Mouse (Mus musculus) thymus, postnatal 10 days (tissue): ENCODE measurements around the gene Nectin4.
"Not testable (repeated sequence)": the region's sequence is repeated elsewhere in the genome, so short reads cannot be mapped to it uniquely, and the experiment has no call there.

Source experiments
- DNase-seq, 2 experiments: peaks; one replicate each; pipeline ENCODE4 v3.0.0; 2021; ENCODE audit warnings: low spot score in 2 of 2

The Nectin4 gene

GRCm38 (mm10) chr1:171369845-171370556 lies at the start of gene Nectin4:
Gene Nectin4 (plus strand): TSS chr1:171370099.
- no peak for DNase-seq

DNA sequence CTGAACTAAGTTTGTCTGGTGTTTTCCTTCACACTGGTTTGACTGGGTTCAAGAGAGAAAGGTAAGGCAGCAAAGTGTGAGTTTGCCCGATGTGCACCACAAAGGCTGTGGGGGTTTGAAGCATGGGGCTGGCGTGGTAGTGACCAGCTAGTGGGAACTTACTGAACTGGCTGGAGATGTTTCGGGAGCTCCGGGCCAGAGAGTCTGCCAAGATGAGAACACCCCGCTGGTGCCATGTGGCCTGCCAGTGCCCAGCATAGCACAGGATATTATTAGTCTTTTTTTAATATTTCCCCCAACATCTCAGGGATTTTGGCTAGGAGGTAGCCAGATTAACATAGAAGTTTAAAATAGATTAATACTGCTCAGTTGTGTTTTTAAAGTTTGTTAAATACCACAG lies 49.7 kb upstream of the Nectin4 start:
- DNase-seq: no peak

DNA sequence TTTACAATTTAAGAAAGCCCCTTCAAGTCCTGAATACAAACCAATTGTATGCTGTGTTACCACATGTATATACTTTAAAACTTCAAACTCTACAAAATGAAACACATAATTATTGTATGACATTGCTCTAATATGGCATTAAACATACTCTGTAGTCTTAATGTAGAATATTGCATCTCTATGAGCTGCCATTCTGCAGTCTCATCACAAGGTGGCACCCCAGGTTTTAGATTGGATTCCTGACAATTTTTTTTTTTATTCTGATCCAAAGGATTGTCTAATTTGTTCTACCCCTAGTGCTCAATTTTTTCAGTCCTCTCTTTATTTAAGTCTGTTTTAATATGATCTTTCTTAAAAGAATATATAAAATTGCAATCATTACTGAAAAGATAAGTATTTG lies 48.5 kb upstream of the Nectin4 start:
- DNase-seq: peak in 1 of 2 experiments; percentile 41

DNA sequence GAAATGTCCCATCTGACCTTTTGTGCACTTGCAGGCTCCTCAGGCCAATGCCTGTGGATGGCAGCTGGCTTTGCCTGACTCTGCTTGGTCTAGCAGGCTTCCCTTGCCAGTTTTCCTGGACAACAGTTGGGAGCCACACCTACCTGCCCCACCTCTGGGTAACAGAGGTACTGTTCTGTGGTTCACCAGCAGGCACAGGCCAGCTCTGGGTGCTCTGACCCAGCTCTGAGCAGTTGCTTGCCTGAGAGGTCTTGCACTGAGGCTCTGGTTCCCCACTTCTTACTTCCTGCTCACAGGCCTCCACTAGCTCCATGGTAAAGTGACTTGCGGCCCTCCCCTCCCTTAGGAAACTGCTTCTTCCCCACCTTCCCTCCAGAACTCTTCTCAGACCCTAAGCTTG lies 47.9 kb upstream of the Nectin4 start:
- DNase-seq: no peak

GRCm38 (mm10) chr1:171325571-171325970 lies 44.3 kb upstream of the Nectin4 start:
- no peak for DNase-seq

GRCm38 (mm10) chr1:171326588-171326987 lies 43.3 kb upstream of the Nectin4 start:
- DNase-seq: not testable (repeated sequence)

DNA sequence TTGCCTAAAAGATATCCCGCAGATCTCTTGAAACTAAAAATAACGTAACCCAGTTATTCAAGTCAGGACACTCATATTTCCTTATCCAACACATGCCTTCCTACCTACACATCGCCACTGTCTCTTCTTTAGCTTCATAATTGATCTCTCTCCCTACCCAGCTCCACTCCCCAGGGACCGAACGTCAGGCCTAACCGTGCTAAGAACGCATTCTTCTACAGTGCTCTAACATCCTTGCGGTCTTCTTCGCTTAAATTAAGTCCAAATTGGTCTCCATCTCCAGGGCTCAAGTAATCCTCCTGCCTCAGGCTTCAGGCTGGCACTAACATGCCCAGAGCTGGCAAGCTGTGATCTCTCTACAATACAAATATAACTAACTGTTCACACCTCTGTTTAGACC lies 41.7 kb upstream of the Nectin4 start:
- no peak for DNase-seq

DNA sequence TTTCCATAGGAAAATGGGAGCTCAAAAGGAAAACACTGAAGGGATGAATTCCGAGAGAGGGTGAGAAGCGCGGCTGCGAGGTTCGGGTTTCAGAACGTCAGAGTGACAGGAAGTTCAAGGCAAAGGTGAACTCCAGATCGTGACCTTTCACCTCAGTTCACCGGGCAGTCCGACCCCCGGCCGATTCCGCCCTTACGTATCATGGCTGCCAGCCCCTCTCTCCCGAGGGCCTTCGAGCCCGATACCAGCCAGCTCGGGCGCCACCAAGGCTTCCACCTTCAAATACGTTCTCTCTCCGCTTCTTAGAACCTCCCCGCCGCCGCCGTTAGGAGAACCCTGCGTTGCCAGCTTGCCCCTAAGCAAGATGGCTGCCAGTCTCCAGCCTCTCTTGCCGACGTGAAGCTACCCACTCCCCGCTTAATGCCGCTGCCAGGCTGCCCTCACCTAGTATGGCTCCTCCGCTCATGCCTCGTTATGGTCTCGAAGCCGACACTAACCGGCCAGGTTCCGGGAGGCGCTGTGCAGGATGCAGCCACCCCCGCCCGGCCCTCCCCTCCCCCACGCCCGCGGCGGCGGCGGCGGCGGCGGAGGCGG lies 41.0 kb upstream of the Nectin4 start, which contains the start of gene Dedd:
Dedd (plus strand) TSS at position 307 of the 594 bp plus-strand sequence.
- peak; percentile 86 to 92 for DNase-seq

DNA sequence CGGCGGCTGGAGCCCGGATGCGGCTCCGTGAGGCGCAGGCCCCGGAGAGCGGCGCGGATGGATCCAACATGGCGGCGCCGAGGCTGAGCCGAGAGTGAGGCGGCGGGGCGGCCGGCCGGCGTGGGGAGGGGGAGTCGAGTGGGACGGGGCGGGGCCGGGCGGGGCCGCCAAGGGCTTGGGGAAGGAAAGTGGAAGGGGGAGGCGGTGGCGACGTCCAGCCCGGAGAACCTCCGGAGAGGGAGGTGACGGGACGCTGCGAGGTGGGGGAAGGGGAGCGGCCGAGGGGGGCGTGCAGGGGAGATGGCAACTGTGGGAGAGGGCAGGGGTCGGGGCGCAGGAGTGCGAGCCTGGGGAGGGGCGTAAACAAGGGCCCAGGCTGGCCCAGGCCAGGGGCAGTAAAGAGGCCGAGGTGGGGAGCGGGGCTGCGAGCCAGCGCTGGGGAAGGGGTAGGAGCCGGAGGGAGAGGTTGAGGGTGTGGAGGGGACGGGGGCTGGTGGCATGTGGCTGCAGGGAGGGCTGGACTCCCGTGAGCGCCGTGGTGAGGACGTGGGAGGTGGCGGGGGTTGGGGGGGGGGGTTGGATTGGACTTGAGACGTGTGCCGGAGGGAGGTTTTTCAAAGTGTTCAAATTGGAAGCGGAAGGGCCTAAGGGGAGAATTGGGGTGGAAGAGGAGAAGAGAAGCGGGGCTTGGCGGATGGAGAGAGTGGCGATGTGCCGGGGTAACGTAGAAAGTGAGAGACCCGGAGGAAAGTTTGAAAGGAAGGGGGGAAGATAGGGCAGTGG lies 40.3 kb upstream of the Nectin4 start:
- peak; percentile 36 to 80 for DNase-seq

DNA sequence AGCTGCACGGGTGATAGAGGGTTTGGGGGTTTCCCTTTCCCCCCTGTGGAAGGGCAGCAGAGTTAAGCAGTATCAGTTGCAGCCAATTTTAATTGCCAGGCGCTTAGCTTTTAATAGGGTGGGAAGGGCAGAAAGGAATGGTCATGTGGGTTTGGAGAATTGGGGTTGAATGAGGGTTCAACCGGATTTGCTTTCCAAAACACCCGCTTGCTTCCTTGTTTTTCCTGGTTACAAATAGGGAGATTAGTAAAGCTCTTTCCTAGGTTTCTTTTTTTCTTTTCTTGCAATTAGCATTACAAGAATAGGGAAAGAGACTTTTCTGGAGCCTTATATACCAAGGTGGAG lies 39.7 kb upstream of the Nectin4 start:
- DNase-seq: no peak

GRCm38 (mm10) chr1:171342262-171343207 lies 27.4 kb upstream of the Nectin4 start:
- no peak for DNase-seq

GRCm38 (mm10) chr1:171343922-171344677 lies 25.8 kb upstream of the Nectin4 start:
- DNase-seq: no peak

- no peak for DNase-seq
Measured at GRCm38 (mm10) chr1:171344715-171345114, 25.2 kb upstream of the Nectin4 start.

DNA sequence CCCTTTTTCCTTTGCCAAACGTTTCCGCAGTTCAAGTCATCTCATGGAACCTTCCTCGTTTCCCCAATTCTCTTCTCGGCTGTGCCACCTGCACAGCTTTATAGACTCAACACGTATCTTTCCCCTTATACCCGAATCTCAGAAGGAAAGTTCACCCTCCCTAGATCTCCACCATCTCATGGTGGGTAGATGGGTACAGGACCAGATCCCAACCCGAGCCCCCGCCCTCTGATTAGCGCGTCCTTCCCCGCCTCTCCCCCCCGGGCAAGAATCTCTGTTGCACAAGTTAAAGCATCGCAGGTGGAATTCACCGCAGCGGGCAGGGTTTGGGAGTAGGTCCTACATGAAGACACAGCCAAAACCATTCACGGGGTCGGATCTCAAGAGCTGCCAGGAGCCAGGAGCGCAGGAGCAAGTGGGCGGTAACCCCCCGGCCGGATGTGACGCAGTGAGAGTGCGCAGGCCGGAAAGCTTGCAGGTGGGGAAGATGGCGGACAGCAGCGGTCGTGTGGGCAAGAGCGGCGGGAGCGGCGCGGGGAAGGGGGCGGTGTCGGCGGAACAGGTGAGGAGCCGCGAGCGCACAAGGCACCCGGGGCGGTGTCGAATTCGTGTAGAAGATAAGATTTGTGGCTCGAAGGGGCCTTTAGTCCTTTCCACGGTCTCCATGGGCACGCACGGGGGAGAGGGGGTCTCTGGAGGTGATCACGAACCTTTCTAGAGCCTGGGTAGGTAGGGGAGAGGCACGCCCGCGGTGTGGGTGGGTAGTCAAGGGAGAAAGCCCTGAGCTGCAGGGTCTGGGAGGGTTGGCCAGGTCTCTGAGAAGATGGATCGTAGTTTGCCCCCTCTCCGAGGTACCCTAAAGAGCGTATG lies 24.4 kb upstream of the Nectin4 start, which contains the start of the genes Nit1 and Pfdn2:
Nit1 (minus strand) TSS at position 422 of the 870 bp plus-strand sequence.
Pfdn2 (plus strand) TSS at position 446 of the 870 bp plus-strand sequence.
- DNase-seq: peak; percentile 84 to 87

DNA sequence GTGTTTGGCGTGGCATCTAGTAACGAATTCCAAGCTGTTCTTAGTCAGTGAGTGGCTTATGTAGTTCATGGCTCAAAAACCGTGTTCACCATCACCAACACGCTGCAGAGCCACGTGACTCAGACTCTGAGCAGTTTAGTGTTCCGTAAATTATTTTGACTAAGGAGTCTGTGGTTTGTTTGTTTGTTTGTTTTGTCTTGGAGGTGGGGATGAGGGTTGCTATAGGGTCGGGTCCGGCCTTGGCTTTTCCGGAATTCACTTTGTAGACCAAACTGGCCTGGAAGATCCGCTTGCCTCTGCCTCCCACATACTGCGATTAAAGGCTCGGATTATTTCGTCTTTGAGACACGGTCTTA lies 23.8 kb upstream of the Nectin4 start:
- DNase-seq: no peak

DNA sequence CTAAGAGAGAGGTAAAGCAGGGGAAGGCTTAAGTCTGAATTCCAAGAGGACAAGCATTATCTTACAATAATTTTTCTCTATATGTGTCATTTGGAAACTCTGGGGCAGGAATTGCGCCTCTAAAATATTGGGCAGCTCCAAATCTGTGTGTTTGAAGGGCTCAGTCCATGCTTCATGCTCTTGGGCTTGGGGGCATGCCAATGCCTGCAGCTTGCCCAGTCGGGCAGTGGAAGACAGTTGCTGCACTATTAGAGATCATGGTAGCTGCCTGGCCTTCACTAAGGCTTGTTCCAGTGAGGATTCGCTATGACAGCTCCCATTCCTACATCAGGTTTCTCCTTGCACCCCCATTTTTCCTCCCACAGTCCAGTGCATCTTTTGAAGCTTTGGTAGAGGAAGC lies 21.2 kb upstream of the Nectin4 start:
- no peak for DNase-seq

DNA sequence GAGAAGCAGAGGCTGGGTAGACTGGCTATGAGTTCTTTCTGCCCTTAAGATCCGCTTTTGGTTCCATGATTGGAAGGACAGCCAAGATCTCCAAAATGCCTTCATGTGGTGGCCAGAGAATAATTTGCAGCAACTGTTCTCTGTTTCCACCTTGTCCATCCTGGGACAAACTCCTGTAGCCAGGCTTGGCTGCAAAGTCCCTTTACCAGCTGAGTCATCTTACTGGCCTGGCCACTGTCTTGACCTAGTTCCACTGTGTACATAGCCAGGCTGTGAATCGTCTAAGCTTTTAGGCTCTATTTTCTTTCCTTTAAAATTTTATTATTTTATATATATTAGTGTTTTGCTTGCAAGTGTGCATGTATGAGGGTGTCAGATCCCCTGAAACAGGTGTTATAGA lies 20.7 kb upstream of the Nectin4 start:
- no peak for DNase-seq

DNA sequence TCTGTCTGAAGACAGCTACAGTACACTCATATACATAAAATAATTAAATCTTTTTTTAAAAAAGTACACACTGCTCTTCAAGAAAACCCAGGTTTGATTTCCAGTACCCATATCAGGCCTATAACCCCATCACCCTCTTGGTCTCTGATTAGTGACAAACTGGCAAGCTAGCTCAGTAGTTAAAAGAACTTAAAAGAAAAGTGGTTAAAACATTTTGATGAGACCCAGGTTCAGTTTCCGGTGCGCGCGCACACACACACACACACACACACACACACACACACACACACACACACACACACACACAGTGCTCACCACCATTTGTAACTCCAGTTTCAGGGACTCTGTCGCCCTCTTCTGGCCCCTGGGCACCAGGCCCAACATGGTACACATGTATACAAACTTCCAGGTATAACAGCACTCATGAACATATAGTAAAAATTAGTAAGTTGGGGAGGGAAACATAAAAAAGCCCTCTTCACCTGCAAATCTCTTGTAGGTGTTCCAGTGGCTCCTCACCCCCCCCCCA lies 14.0 kb upstream of the Nectin4 start:
- peak in 1 of 2 experiments; percentile 58 for DNase-seq

DNA sequence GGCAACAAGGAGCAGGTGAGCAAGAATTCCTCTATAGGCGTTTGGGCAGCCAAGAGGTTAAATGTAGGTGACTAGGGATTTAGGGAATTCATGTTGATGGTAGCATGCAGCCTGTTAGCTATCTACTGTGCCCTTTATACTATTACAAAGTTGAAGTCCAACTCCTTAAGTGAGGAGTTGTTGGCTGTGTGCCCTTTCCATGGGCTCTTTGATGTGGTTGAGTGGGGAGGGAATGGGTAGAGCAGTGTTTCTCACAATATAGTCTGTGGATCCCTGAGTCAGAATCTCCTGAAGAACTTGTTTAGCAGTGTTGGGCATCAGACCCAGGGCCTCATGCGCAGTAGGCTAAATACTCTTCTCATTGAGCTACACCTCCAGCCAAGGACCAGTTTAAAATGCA lies 13.1 kb upstream of the Nectin4 start:
- no peak for DNase-seq

GRCm38 (mm10) chr1:171358421-171358820 lies 11.5 kb upstream of the Nectin4 start:
- DNase-seq: peak; percentile 39 to 48
